Mouse (Mus musculus) erythroid progenitor cell, adult 5-6 weeks (primary cell): ENCODE measurements around the gene Rbm19. TPM values are rescaled to one million over a fixed set of nuclear protein-coding genes. Genes with fewer than 3 reads are reported as not detected.
A peak's percentile ranks its signal among the peaks of the same experiment; 100 is the strongest.
"Not testable (repeated sequence)": the region's sequence is repeated elsewhere in the genome, so short reads cannot be mapped to it uniquely, and the experiment has no call there.

Experiments
- ATAC-seq: replicated peaks from 2 replicates; pipeline ENCODE4 v1.8.0; 2016; ENCODE audit warnings: moderate number of reproducible peaks, mild to moderate bottlenecking, moderate TSS enrichment, inconsistent platforms; ENCODE audit not compliant: poor library complexity, low FRiP score, severe bottlenecking
- total RNA-seq, 2 experiments: library from RNA; stranded (forward) in 1 of 2; stranded (reverse) in 1 of 2; fragments of 150-400 nt in 1 of 2; fragments of 186-747, 209-891 nt in 1 of 2; gene quantifications; 2 replicates each; pipeline versions ENCODE4 v1.2.3 to v1.2.4; 2015 to 2017; ENCODE audit warnings: low replicate concordance in 2 of 2

Rbm19 gene
- total RNA-seq (2015; ENCODE audit: low replicate concordance) (2.9 TPM in 1 of 2 replicates, not detected in the other), total RNA-seq (2017; ENCODE audit: low replicate concordance) (3.9 and 4.5 TPM in 2 replicates)

DNA sequence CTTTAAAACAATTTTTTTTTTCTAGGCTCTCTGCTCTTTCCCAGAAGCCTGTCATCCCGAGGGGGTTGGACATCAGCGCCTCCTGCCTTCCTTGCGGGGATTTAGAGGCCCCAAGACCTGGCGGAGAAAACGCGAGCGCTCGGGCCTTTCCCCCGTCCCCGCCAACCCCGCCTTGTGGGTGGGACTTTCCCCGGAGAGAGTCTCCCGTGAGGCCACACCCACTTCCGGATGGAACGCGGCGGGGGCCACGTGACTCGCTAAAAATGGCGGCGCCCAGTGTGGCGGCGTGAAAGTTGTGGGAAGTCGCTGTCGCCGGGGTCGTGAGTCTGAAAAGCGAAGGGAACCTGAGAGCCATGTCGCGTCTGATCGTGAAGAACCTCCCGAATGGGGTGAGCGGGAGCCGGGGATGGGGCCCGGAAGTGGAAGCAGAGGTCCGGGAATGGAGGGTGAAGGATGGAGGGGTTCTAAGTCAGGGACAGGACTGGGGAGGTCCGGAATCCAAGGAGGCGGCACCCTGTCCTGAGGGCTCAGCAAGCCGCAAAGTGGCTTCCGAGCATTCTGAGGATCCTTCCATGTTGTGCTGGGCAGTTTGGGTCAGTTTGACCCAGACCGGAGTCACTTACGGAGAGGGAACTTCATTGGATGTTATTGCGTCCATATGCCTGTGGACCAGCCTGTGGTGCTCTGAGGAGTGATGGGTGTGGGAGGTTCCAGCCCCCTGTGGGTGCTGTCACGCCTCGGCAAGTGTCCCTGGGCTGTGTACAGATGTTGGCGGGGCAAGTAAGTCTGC is at the start of gene Rbm19:
Gene Rbm19 (plus strand): TSS at position 205 of the 790 bp plus-strand sequence.
- peak; percentile 99 for ATAC-seq

DNA sequence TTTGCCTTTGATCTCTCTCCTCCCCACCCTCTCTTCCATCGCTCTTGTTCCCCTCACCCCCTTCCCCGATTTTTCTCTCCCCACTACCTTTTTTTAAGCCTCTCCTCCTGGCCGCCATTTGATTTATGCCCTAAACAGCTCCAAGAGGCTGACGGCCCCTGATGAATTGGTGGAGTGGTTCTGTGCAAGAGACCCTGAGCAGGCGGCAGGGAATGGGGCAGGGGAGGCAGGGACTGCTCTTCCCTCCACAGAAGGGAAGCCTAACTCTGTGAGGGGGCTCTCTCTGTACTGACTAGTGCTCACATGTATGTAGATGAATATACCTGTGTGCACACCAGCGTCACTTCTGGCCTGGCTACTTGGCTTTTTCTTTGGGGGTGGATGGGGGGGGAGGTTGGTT is 49.0 kb upstream of the Rbm19 start:
- ATAC-seq = no peak

DNA sequence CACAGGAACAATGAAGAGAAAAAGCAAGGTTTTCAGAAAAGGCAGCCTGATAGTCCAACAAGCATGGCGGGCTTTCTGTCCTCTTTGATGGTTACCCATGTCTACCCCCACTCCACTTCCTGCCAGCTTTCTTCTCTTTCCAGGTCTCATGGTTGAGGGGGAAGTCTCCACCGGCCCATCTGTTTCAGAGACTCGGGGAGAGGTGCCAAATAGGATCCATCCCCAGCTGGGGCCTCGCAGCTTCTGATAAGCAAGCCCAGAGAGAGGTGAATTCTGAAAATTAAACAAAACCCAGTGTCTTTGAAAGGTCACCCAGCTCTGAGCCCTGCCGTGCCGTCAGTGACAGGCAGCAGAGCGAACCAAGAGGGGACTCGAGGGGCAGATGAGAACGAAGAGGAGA is 42.2 kb upstream of the Rbm19 start:
- no peak for ATAC-seq

DNA sequence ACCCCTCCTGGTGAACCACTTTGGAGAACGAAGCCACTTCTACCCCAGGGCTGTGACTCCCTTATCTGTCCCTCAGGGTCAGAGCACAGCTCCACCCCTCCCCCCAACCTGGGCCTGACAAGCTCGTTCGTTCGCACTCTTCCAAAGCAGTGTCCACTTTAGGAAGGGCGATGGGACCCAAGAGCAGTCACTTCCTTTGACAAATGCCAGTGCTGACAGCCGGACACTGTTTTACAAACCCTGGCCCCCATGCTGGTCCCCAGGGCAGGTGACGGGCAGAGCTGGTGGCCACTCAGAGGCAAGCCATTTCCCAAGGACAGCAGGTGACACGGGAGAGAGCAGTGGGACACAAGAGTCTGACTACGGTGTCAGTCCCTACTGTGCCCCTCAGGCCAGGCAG is 36.2 kb upstream of the Rbm19 start:
- no peak for ATAC-seq

DNA sequence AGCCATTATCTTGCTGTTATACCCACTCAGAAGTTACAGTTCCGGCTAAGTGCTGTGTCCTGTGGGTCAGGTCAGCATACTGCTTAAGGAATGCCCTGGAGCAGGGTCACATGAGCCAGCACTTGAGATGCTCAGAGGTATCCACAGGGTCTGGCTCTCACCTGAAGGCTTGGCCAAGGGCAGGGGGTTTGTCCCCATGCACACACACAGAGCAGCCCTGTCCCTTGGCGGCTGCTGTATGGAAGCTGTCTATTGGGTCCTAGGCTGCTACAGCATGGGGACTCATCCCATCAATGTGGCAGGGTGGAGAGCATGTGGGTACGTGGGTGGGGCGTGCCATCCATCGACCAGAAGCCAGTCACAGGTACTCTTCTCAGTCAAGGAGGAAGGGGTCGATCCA is 35.8 kb upstream of the Rbm19 start:
- ATAC-seq = no peak

DNA sequence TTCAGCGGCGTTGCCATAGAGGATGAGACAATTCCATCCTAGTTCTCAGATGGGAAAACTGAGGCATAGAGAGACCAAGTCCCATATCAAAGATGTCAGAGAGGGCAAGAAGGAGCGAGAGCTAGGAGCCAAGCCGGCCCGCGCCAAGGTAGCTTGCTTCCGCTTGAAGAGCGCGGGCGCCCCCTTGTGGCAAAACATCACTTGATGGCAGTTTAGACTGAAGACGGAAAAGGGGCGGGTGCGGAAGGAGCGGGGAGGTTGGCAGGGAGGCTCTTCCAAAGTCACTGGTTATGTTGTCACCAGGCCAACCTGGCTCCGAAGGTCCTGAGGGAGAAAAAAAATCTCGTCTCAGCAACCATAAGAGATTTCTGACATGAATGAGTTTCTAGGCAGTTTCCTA is 27.7 kb upstream of the Rbm19 start:
- ATAC-seq = peak; percentile 73

DNA sequence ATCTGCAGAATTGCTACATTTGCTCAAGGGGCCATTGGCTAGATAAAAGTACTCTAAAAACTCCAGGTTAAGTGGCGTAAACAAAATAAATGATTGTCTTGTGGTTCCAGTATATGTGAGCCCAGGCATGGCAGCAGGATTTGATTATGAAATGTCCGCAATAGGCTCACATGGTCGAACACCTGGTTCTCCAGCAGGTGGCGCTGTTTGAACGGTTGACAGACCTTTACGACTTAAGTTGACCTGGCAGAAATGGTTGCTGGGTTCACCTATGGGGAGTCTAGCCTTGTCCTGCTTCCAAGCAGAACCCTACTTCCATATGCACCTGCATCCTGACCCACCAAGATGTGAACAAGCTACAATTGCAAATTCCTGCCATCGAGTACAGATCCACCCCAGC is 21.7 kb upstream of the Rbm19 start:
- ATAC-seq = no peak; the same call in 1 of the 2 replicates

DNA sequence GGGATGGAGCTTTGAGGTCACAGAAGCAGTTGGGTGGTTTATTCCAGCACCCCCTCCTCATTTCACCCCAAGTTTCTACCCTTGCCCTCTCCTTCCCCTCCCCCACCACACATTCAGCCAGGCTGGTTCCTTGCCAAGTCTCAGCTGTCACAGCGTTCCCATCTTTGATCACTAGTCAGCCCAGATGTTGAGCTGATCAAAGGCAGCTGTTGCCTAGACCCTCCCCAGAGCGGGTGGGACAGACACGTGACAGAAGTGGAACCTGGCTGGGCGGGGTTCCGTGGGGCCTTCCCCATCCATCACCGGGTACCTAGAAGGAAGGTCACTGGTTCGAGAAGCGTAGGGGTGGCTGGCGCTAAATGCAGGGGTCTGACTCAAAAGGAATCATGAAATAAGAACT is 19.2 kb upstream of the Rbm19 start:
- no peak for ATAC-seq

DNA sequence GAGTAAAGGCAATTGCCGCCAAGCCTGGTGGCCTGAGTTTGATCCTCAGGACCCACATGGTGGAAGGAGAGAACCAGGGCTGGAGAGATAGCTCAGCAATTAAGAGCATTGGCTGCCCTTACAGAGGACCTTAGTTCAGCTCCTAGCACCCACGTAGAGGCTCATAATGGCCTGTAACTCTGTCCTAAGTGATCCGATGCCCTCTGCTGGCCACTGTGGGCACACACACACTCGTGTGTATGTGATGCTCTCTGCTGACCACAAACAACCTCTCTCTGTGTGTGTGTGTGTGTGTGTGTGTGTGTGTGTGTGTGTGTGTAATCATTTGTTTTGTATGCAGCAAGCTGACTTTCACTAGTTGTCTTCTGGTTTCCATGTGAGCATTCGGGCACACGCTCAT is 15.5 kb upstream of the Rbm19 start:
- ATAC-seq = no peak

DNA sequence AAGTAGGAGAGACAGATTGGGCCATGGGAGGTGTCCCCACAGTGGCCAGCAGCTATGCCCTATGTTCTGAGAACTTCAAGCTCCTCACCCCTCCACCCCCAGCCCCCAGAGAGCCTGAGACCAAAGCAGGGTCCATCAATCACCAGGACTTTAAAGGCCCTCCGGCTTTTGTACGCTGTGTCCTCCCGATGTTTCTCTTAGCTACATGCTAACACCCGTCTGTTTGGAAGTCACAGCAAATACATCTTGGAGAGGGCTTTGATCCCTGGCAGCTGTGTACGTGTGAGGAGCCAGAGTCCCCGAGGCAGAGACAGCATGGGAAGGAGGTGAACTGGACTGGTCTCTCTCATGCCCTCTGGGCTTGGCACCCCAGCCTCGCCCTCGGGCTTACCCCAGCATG is 14.2 kb upstream of the Rbm19 start:
- ATAC-seq = no peak

DNA sequence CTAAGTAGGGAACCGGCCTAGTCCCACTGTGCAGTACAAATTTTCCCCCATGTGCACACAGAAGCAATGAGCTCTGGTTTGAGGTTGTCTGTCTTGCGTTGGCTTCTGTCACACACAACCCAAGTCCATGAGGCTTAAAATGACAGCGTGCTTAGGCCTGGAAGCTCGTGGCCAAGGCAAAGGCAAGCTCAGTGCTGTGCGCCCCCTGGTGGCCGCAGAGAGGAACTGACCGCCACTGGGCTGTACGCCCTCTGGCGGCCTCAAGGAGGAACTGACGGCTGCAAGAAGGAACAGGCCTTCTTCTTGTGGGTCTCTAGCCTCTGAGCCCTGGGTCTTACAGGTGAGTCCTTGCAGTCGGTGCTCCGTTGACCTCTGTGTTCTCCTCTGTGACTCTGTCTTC is 13.5 kb upstream of the Rbm19 start:
- ATAC-seq = peak; percentile 79

DNA sequence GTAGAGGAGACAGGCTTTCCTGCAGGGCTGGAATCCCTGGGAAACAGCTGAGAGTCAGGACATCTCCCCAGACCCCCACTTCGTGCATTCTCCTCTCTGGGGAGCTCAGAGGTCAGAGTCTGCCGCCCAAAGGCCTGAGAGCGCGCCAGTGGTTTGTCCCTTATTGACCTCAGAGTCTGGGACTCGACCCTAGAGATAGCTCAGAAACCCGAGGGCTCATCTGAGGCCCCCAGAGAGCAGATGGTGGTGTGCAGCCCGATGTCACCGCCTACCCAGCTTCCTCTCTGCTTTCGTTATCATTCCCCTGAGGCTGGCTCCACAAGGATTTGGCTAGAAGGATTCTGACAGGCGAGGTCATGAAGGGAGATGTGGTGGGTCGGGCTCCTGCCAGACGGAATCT is 12.8 kb upstream of the Rbm19 start:
- no peak for ATAC-seq

DNA sequence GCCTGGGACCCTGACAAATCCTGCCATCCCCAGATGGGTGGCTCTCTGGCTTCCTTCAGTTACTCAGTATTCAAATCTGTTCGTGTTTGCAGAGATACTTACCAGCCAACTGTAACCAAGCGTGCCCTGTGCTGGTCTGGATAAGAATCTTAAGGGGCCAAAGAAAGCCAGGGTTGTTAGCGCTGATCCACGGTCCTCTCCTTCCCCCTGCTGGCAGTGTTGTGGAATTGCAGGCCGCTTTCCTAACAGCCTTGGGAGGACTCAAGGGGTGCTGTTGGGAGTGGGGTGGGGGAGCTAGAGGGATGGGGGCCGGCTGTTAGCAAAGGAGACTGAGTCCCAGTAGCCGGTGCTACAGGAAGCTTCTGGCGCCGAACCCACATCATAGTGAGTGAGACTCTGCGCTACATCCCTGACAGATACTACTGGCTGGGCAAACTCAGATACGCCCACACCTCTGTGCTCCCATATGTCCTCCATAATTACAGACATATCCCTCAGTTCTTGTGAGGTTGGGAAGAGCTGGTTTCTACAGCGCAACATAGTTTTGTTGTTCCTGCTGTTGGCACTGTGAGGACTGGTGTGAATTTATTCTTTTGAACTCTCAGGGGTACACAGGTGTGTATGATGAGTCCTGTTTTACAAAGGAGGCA is 9.7 kb upstream of the Rbm19 start:
- no peak for ATAC-seq

DNA sequence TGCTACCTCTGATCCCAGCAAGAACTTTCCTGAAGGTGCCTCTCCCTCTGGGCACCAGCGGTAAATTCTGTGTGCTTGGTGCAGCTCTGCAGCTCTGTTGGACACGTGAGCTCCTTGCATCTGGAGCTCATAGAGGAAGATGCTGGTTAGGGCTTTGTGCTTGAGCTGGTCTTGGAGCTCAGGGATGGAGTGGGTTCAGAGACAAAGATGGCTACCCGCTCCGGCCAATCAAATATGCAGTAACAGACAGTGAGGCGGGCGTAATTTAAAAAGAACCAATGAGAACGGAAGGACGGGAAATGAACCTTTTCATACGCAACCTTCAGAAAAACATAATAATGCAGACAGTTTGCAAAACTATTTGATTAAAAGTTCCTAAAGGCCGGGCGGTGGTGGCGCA is 1.9 kb upstream of the Rbm19 start:
- no peak for ATAC-seq

DNA sequence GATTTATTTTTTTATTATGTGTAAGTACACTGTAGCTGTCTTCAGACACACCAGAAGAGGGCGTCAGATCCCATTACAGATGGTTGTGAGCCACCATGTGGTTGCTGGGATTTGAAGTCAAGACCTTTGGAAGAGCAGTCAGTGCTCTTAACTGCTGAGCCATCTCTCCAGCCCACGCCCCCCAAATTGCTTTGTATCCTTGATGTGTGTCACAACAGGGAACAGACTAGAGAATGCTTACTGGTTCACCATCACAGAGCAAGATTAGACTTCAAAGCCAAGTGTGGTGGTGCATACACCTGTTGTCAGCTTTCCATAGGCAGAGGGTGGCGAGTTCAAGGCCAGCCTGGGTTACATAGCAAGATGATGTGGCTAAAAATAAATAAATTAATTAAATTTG is 896 bp downstream of the Rbm19 start:
- ATAC-seq = not testable (repeated sequence)

DNA sequence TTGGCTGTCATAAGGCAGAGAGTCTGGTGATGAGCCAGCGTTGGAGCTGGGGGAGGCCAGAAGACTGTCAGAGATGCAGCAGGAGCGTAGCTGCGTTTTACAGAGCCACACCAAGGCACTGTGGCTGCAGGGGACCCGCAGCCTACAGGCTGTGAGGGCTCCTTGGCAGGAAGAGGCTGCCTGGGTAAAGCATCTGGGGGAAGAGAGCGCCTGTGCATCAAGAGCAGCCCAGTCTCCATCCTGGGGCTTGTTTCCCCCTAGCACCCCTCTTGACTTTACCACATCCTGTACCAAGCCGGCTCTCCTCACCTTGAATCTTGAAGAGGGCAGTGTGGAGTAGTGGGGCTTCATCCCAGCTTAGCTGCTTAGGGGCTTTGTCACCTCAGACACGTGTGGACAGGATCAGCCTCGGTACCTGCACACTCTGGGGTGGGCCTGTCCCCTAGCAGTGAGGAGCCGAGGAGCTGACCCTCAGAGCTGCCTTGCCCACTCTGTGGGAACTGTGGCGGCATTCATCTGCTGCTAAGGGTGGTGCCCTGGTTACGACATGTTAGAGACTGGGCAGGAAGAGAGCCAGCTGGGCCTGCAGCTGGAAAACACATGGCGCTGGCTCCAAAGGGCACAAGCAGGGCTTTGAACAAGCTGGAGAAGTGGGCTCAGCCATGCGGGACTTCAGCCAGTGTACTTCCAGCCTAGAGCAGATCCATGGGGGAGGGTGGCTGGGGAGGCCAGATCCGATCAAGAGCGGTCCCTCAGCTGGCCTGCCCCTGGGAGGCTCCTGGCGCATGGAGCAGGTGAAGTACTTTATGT is 8.8 kb downstream of the Rbm19 start:
- no peak for ATAC-seq

DNA sequence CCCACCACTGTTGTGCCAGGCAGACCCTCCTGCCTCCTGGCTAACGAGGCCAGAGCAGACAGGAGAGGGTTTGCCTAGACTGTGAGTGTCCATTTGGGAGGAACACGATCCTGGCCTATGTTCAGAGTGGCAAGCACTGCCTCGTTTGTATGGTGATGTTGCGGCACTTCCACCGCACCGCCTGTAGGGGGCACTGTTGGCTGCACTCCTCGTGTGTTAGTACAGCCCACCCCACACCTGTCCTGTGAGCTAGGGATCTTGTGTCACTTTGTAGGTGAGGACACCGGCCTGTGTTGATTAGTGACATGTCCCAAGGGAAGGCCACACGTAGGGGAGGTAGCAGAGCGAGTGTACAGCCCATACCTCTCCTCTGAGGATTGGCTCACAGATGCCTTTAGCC is 11.4 kb downstream of the Rbm19 start:
- ATAC-seq = peak; percentile 50; the same call in 1 of the 2 replicates

DNA sequence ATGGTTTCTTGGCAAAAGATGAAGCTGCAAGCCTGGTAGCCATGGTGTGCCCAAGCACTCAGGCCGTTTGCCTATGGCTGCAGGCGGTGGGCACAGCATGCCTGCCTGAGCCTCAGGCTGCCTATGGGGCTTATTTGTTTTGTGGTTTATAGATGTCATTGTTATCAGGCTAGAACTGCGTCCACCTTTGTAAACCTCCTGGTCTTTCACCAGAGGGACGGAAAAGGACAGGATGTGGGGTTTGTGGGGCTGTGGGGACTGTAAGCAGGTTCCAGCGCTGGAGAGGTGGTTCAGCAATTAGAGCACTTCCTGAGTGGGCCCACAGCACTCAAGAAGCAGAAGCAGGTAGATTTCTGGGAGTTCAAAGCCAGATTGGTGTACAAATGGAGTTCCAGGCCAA is 12.2 kb downstream of the Rbm19 start:
- ATAC-seq = no peak

DNA sequence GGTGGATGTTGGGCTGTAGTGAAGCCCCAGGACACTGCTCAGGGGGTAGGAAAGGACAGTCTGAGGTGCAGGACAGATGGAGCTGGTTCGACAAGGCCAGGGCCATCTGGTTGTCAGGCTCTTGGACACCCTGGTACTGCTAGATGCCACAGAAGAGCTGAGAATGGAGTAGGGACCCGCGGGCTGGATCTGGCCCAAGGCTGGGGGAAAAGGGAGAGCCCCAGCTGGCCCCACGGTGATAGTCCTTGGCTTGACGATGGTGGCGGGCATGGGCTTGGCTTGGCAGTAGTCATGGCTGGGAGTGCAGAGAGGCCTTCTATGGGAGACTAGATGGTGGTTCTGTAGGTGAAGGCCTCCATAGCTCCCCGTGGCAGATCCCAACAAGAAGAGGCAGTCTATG is 12.8 kb downstream of the Rbm19 start:
- ATAC-seq = no peak

DNA sequence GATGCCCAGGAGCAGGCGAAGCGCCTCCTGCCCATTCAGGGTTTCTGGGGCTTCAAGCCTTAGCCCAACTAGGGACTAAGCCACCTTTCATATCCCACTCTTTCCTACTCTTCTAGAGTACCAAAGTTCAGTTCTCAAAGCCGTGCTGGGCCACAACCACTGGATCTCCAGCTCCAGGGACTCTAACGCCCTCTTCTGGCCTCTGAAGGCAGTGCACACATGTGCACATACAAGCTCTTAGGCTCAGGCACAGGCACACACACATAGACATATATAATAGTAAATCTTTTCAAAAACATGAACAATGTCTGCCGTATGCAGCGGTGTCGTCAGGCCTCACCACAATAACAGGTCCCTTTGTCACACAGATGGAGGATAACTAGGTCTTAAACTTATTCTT is 13.5 kb downstream of the Rbm19 start:
- no peak for ATAC-seq

DNA sequence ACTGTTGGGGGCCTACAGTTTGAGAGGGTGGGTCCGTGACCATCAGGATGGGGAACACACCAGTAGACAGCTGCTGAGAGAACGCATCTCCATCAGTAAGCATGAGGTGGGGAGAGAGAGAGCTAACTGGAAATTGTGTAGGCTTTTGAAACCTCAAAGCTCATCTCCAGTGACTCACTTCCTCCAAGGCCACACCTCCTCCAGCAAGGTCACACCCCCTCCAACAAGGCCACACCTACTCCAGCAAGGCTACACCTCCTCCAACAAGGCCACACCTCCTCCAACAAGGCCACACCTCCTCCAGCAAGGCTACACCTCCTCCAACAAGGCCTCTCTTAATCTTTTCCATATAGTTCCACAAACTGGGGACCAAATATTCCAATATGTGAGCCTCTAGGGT is 13.9 kb downstream of the Rbm19 start:
- no peak for ATAC-seq
